8 mouse cellular contexts compared by ENCODE assay signal in the genomic region with DNA sequence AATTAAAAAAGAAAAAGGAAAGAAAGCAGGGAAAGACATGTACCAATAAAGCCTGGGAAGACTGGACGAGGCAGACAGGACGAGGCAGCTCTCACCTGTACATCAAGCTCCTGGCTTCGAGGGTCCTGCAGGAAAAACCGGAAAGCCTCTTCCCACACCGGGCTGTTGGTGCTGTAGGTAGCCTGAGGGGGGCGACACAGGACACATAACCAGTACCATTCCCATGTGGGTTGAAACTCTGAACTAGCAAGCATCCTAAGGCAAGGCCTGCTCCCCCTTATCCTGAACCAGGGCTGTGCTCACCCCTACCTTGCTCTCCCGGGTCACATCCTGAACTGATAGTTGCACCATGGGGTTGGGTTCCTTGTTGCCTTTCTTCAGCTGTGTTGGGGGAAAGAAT. TPM values are rescaled to one million over a fixed set of nuclear protein-coding genes. Genes with fewer than 3 reads are reported as not detected.
DNase-seq lines count a peak whose midpoint lies in the region; ATAC-seq and TF ChIP-seq lines count a peak whose summit lies in the region.

No protein-coding gene starts in this region.

- peak; percentile 62 to 81 for DNase-seq in adrenal gland, adult (ENCODE audit: inconsistent age in 2 of 2, low spot score in 1 of 2)
- DNase-seq in adrenal gland, postnatal 4 days (ENCODE audit: low spot score in 2 of 2), result no peak
- peak in 1 of 2 experiments; percentile 35 for DNase-seq in left cerebral cortex, adult 2 months (ENCODE audit: extremely low spot score in 1 of 2, low spot score in 2 of 2)
- DNase-seq in left cerebral cortex, adult 11 months (ENCODE audit: low spot score), result no peak
- peak; percentile 65 for DNase-seq in adrenal gland, postnatal 10 days
- peak; percentile 63 to 65 for DNase-seq in heart, postnatal 14 days
- DNase-seq in lung, postnatal 25 days (ENCODE audit: low spot score), result peak; percentile 65

- H3K4me3 ChIP-seq in left cerebral cortex, adult 2 months, result no peak overlapping the region
- no peak overlapping the region for H3K4me3 ChIP-seq in forebrain, embryonic 16.5 days (replicated peaks; ENCODE audit: low read length)

- WGBS in forebrain, embryonic 16.5 days, result 64% methylated on average over 7 of the region's 7 CpGs

- H3K4me1 ChIP-seq in forebrain, embryonic 16.5 days (replicated peaks; ENCODE audit: control insufficient read depth, insufficient read depth, low read length), result no peaks in the 10 kb centered on the region

- TF ChIP-seq CTCF in left cerebral cortex, adult 2 months (IDR thresholded peaks at IDR 0.05), result peak; percentile 62

- H3K9me3 ChIP-seq in forebrain, embryonic 16.5 days (ENCODE audit: control insufficient read depth, low read length), result no peaks in the 10 kb centered on the region

- ATAC-seq in forebrain, embryonic 16.5 days, result no peak

- no peak overlapping the region for H3K27ac ChIP-seq in left cerebral cortex, adult 2 months
- H3K27ac ChIP-seq in forebrain, embryonic 16.5 days (ENCODE audit: low read length), result no peak overlapping the region

- no peaks in the 10 kb centered on the region for H3K36me3 ChIP-seq in forebrain, embryonic 16.5 days (ENCODE audit: control insufficient read depth, insufficient read depth)

- H3K27me3 ChIP-seq in forebrain, embryonic 16.5 days (replicated peaks; ENCODE audit: control insufficient read depth, insufficient read depth, low read length), result peaks cover 10% of the 10 kb centered on the region; the same call in 1 of the 2 replicates

- intact Hi-C loops in left cerebral cortex, adult 2 months (cut with DNase I), result loop anchor here (2.0 kb wide), 1 partner anchor 18 kb away; no protein-coding TSS in a partner anchor
- intact Hi-C loops in heart, postnatal 14 days (cut with DNase I), result no loop called here

- H3K9ac ChIP-seq in forebrain, embryonic 16.5 days (replicated peaks; ENCODE audit: low read depth, low read length), result no peak overlapping the region

- no peak overlapping the region for H3K4me2 ChIP-seq in forebrain, embryonic 16.5 days (ENCODE audit: low read length)

RNA-seq across cellular contexts. Expression of a gene that starts 6.8 kb away (rescaled TPM):
- total RNA-seq in adrenal gland, postnatal 4 days (2021), result 10 to 100 TPM; 30.3 to 34.5 TPM
- total RNA-seq in left cerebral cortex, adult 2 months (2021), result 10 to 100 TPM; 10.2 to 10.4 TPM
- 10 to 100 TPM; 31.5 to 41.5 TPM for total RNA-seq in adrenal gland, postnatal 10 days (2021)
- 10 to 100 TPM; 22.3 to 23.6 TPM for total RNA-seq in heart, postnatal 14 days (2021)
- 9.0 and 9.6 TPM in 2 replicates for polyA plus RNA-seq in forebrain, embryonic 16.5 days (2015; fragmentation: Nextera tagmentation; extraction: Ambion mirVana)

RNA-seq across cellular contexts. Expression of a gene that starts 20.3 kb away (rescaled TPM):
- 1 to 10 TPM; 6.8 to 8.2 TPM for total RNA-seq in adrenal gland, postnatal 4 days (2021)
- total RNA-seq in left cerebral cortex, adult 2 months (2021), result 10 to 100 TPM; 30.7 to 32.9 TPM
- 10 to 100 TPM; 10.9 to 17.3 TPM for total RNA-seq in adrenal gland, postnatal 10 days (2021)
- 1 to 10 TPM; 3.3 to 4.3 TPM for total RNA-seq in heart, postnatal 14 days (2021)
- polyA plus RNA-seq in forebrain, embryonic 16.5 days (2015; fragmentation: Nextera tagmentation; extraction: Ambion mirVana), result 5.4 and 5.9 TPM in 2 replicates

RNA-seq across cellular contexts. Expression of a gene that starts 24.9 kb away (rescaled TPM):
- total RNA-seq in adrenal gland, postnatal 4 days (2021), result 100 to 1,000 TPM; 703 to 716 TPM
- total RNA-seq in left cerebral cortex, adult 2 months (2021), result 100 to 1,000 TPM; 555 to 562 TPM
- 100 to 1,000 TPM; 739 to 765 TPM for total RNA-seq in adrenal gland, postnatal 10 days (2021)
- total RNA-seq in heart, postnatal 14 days (2021), result 100 to 1,000 TPM; 357 to 392 TPM
- 599 and 678 TPM in 2 replicates for polyA plus RNA-seq in forebrain, embryonic 16.5 days (2015; fragmentation: Nextera tagmentation; extraction: Ambion mirVana)

RNA-seq across cellular contexts. Expression of a gene that starts 28.7 kb away (rescaled TPM):
- total RNA-seq in adrenal gland, postnatal 4 days (2021), result 10 to 100 TPM; 10.9 to 11.0 TPM
- total RNA-seq in left cerebral cortex, adult 2 months (2021), result 10 to 100 TPM; 12.4 to 15.7 TPM
- 10 to 100 TPM; 10.5 to 14.7 TPM for total RNA-seq in adrenal gland, postnatal 10 days (2021)
- 1 to 10 TPM; 7.0 to 8.4 TPM for total RNA-seq in heart, postnatal 14 days (2021)
- 20.9 and 21.7 TPM in 2 replicates for polyA plus RNA-seq in forebrain, embryonic 16.5 days (2015; fragmentation: Nextera tagmentation; extraction: Ambion mirVana)

RNA-seq across cellular contexts. Expression of a gene that starts 30.3 kb away (rescaled TPM):
- total RNA-seq in adrenal gland, postnatal 4 days (2021), result 1,000 to 10,000 TPM; 3,532 to 3,650 TPM
- total RNA-seq in left cerebral cortex, adult 2 months (2021), result 1,000 to 10,000 TPM; 1,506 to 1,537 TPM
- total RNA-seq in adrenal gland, postnatal 10 days (2021), result 1,000 to 10,000 TPM; 2,762 to 2,852 TPM
- total RNA-seq in heart, postnatal 14 days (2021), result 1,000 to 10,000 TPM; 1,645 to 1,937 TPM
- 2,032 and 2,064 TPM in 2 replicates for polyA plus RNA-seq in forebrain, embryonic 16.5 days (2015; fragmentation: Nextera tagmentation; extraction: Ambion mirVana)

Comparison
In these comparisons a context has a peak if more than half of its experiments do, and no peak if none do; other contexts are left out.
1. DNase-seq: peak in adrenal gland, adult (2 of 2), adrenal gland, postnatal 10 days (single experiment), heart, postnatal 14 days (2 of 2) and lung, postnatal 25 days (single experiment); none in adrenal gland, postnatal 4 days (0 of 2) and left cerebral cortex, adult 11 months (single experiment).